Mouse (Mus musculus) R1 (cell line): ENCODE results near the gene Zfand6.

ENCODE experiments used
- DNase-seq: peaks from one replicate; pipeline ENCODE4 v3.0.0-alpha.2; 2018; ENCODE audit warnings: low read depth, low spot score

Gene Zfand6

GRCm38 (mm10) chr7:84689251-84690100 lies at the start of gene Zfand6:
Gene Zfand6 (minus strand): TSS chr7:84689959.
- peak; percentile 96 for DNase-seq

GRCm38 (mm10) chr7:84736803-84737202 lies 47.0 kb upstream of the Zfand6 start:
- DNase-seq = no peak

GRCm38 (mm10) chr7:84733038-84733437 lies 43.3 kb upstream of the Zfand6 start:
- DNase-seq = no peak

GRCm38 (mm10) chr7:84732052-84732451 lies 42.3 kb upstream of the Zfand6 start:
- DNase-seq = no peak

- no peak for DNase-seq
Measured at GRCm38 (mm10) chr7:84731076-84731475, 41.3 kb upstream of the Zfand6 start.

- no peak for DNase-seq
Measured at GRCm38 (mm10) chr7:84722804-84723459, 33.2 kb upstream of the Zfand6 start.

GRCm38 (mm10) chr7:84710287-84710958 lies 20.7 kb upstream of the Zfand6 start:
- no peak for DNase-seq

- no peak for DNase-seq
Measured at GRCm38 (mm10) chr7:84706877-84707276, 17.1 kb upstream of the Zfand6 start.

- no peak for DNase-seq
Measured at GRCm38 (mm10) chr7:84690101-84690509, 346 bp upstream of the Zfand6 start.

GRCm38 (mm10) chr7:84687653-84688580 lies 1.8 kb downstream of the Zfand6 start:
- DNase-seq = no peak

- DNase-seq = no peak
Measured at GRCm38 (mm10) chr7:84686380-84686779, 3.4 kb downstream of the Zfand6 start.

- no peak for DNase-seq
Measured at GRCm38 (mm10) chr7:84684675-84685074, 5.1 kb downstream of the Zfand6 start.

GRCm38 (mm10) chr7:84681558-84681957 lies 8.2 kb downstream of the Zfand6 start:
- DNase-seq = no peak

GRCm38 (mm10) chr7:84680931-84681330 lies 8.8 kb downstream of the Zfand6 start:
- no peak for DNase-seq

- DNase-seq = no peak
Measured at GRCm38 (mm10) chr7:84680092-84680491, 9.7 kb downstream of the Zfand6 start.

GRCm38 (mm10) chr7:84679264-84679663 lies 10.5 kb downstream of the Zfand6 start:
- peak; percentile 86 for DNase-seq

- no peak for DNase-seq
Measured at GRCm38 (mm10) chr7:84673103-84673502, 16.7 kb downstream of the Zfand6 start.

GRCm38 (mm10) chr7:84669554-84670152 lies 20.1 kb downstream of the Zfand6 start:
- DNase-seq = peak; percentile 37

GRCm38 (mm10) chr7:84667946-84668345 lies 21.8 kb downstream of the Zfand6 start:
- no peak for DNase-seq

- DNase-seq = no peak
Measured at GRCm38 (mm10) chr7:84652740-84653139, 37.0 kb downstream of the Zfand6 start.

- DNase-seq = no peak
Measured at GRCm38 (mm10) chr7:84651987-84652321, 37.8 kb downstream of the Zfand6 start.
